Mouse (Mus musculus): ENCODE data around the gene Camk2n1. TPM values are rescaled to one million over a fixed set of nuclear protein-coding genes. Genes with fewer than 3 reads are reported as not detected.

Camk2n1 gene
- total RNA-seq, 2 experiments from 2014 or later: 32.9 to 36.4 TPM

DNA sequence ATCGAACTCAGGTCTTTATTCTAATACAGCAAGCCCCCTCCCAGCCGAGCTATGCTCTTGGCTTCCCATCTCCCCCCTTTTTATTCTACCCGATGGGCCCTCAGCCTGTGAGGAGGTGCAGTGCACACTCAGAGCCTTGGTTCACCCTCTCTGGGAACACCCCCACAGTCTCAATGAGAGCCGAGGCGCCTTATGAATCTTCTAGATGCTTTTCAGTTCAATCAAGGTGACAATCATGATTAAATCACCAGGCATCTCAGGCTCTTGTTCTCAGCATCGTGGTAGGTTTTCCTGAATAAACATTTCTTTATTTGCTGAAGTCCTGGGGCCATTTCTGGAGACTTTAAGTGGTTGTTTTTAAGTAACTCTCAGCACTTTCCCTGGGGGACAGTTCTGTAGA, 53.8 kb downstream of the Camk2n1 start:
- no peak for DNase-seq (ENCODE audit: low spot score in 2 of 2)

Other genes starting within 250 kb of the Camk2n1 start
- gene Hp1bp3, start 238.0 kb upstream of the Camk2n1 start, total RNA-seq (2021): 100 to 1,000 TPM; 212 to 217 TPM
- 1 to 10 TPM; 3.7 to 4.5 TPM for gene Sh2d5, start 203.9 kb upstream of the Camk2n1 start, total RNA-seq (2021)
- gene Kif17, start 203.9 kb upstream of the Camk2n1 start, total RNA-seq (2021): 1 to 10 TPM; 5.6 to 6.7 TPM
- gene Ddost, start 149.6 kb upstream of the Camk2n1 start, total RNA-seq (2021): 100 to 1,000 TPM; 165 to 169 TPM
- 100 to 1,000 TPM; 153 to 158 TPM for gene Pink1, start 128.0 kb upstream of the Camk2n1 start, total RNA-seq (2021)
- 10 to 100 TPM; 15.7 to 22.9 TPM for gene Cda, start 86.3 kb upstream of the Camk2n1 start, total RNA-seq (2021)
- 1 to 10 TPM; 2.2 to 3.2 TPM for gene Fam43b, start 57.8 kb upstream of the Camk2n1 start, total RNA-seq (2021)
- 10 to 100 TPM; 46.4 to 51.4 TPM for gene Mul1, start 19.6 kb upstream of the Camk2n1 start, total RNA-seq (2021)
- under 1 TPM; 0.56 to 0.78 TPM for gene Vwa5b1, start 181.6 kb downstream of the Camk2n1 start, total RNA-seq (2021)

Data from adrenal gland, postnatal 4 days (tissue).